Mouse (Mus musculus): Measurements from ENCODE around the gene Sema4c. TPM values are rescaled to one million over a fixed set of nuclear protein-coding genes. Genes with fewer than 3 reads are reported as not detected.

Gene Sema4c
- polyA plus RNA-seq, 2 experiments, result 0.25 to 2.3 TPM

GRCm38 (mm10) chr1:36563197-36563596, 5.0 kb upstream of the Sema4c start:
- no peak overlapping the region for H3K4me2 ChIP-seq (ENCODE audit: low read depth)
- DNase-seq (ENCODE audit: low read depth in 3 of 3, low spot score in 3 of 3) (no peak), ATAC-seq (ENCODE audit: insufficient read depth) (no peak)
- H3K27ac ChIP-seq, result no peak overlapping the region
- no peaks in the 10 kb centered on the region for H3K9me3 ChIP-seq (ENCODE audit: control insufficient read depth, low read length)
- 70% methylated on average over 2 of the region's 2 CpGs for WGBS (ENCODE audit: insufficient replicate concordance)
- H3K4me1 ChIP-seq (replicated peaks; ENCODE audit: control insufficient read depth in 2 of 2, insufficient read depth in 2 of 2, low read length in 1 of 2), result peaks cover 0 to 10% of the 10 kb centered on the region in 2 experiments; a peak in 2 of 4 replicates
- peaks cover 30% of the 10 kb centered on the region for H3K27me3 ChIP-seq (ENCODE audit: control insufficient read depth, insufficient read depth, low read length)
- H3K9ac ChIP-seq (replicated peaks), result no peak overlapping the region
- TF ChIP-seq CTCF (IDR thresholded peaks at IDR 0.05; ENCODE audit: low read depth), result no peak
- no peak for TF ChIP-seq EP300 (IDR thresholded peaks at IDR 0.05; ENCODE audit: low read depth)
- H3K36me3 ChIP-seq (replicated peaks; ENCODE audit: control insufficient read depth, insufficient read depth, low read depth), result no peaks in the 10 kb centered on the region
- no peak overlapping the region for H3K4me3 ChIP-seq (ENCODE audit: insufficient read depth in 1 of 2, low read depth in 2 of 2, low read length in 2 of 2)

GRCm38 (mm10) chr1:36562388-36562787, 4.2 kb upstream of the Sema4c start:
- no peak overlapping the region for H3K9ac ChIP-seq (replicated peaks)
- H3K4me1 ChIP-seq (replicated peaks; ENCODE audit: control insufficient read depth in 2 of 2, insufficient read depth in 2 of 2, low read length in 1 of 2), result peaks cover 0 to 10% of the 10 kb centered on the region in 2 experiments; a peak in 2 of 4 replicates
- peaks cover 39% of the 10 kb centered on the region for H3K27me3 ChIP-seq (ENCODE audit: control insufficient read depth, insufficient read depth, low read length)
- TF ChIP-seq CTCF (IDR thresholded peaks at IDR 0.05; ENCODE audit: low read depth) (no peak), EP300 (IDR thresholded peaks at IDR 0.05; ENCODE audit: low read depth) (no peak)
- H3K27ac ChIP-seq, result no peak overlapping the region
- H3K4me2 ChIP-seq (ENCODE audit: low read depth), result no peak overlapping the region
- H3K36me3 ChIP-seq (replicated peaks; ENCODE audit: control insufficient read depth, insufficient read depth, low read depth), result no peaks in the 10 kb centered on the region
- ATAC-seq (ENCODE audit: insufficient read depth), result no peak
- WGBS (ENCODE audit: insufficient replicate concordance), result 47% methylated on average over 4 of the region's 4 CpGs
- H3K4me3 ChIP-seq (ENCODE audit: insufficient read depth in 1 of 2, low read depth in 2 of 2, low read length in 2 of 2), result no peak overlapping the region
- no peak for DNase-seq (ENCODE audit: low read depth in 3 of 3, low spot score in 3 of 3)
- no peaks in the 10 kb centered on the region for H3K9me3 ChIP-seq (ENCODE audit: control insufficient read depth, low read length)

GRCm38 (mm10) chr1:36560903-36561302, 2.8 kb upstream of the Sema4c start:
- DNase-seq (ENCODE audit: low read depth in 3 of 3, low spot score in 3 of 3), result no peak
- no peak overlapping the region for H3K4me3 ChIP-seq (ENCODE audit: insufficient read depth in 1 of 2, low read depth in 2 of 2, low read length in 2 of 2)
- H3K36me3 ChIP-seq (replicated peaks; ENCODE audit: control insufficient read depth, insufficient read depth, low read depth), result no peaks in the 10 kb centered on the region
- no peak overlapping the region for H3K4me2 ChIP-seq (ENCODE audit: low read depth)
- 31% methylated on average over 6 of the region's 6 CpGs for WGBS (ENCODE audit: insufficient replicate concordance)
- peaks cover 0 to 10% of the 10 kb centered on the region in 2 experiments; a peak in 2 of 4 replicates for H3K4me1 ChIP-seq (replicated peaks; ENCODE audit: control insufficient read depth in 2 of 2, insufficient read depth in 2 of 2, low read length in 1 of 2)
- no peaks in the 10 kb centered on the region for H3K9me3 ChIP-seq (ENCODE audit: control insufficient read depth, low read length)
- H3K27me3 ChIP-seq (ENCODE audit: control insufficient read depth, insufficient read depth, low read length), result peaks cover 53% of the 10 kb centered on the region
- H3K9ac ChIP-seq (replicated peaks), result no peak overlapping the region
- no peak for TF ChIP-seq CTCF (IDR thresholded peaks at IDR 0.05; ENCODE audit: low read depth)
- no peak for TF ChIP-seq EP300 (IDR thresholded peaks at IDR 0.05; ENCODE audit: low read depth)
- H3K27ac ChIP-seq, result no peak overlapping the region
- ATAC-seq (ENCODE audit: insufficient read depth), result no peak

GRCm38 (mm10) chr1:36559888-36560287, 1.7 kb upstream of the Sema4c start:
- WGBS (ENCODE audit: insufficient replicate concordance), result 17% methylated on average over 5 of the region's 5 CpGs
- Histone ChIP-seq H3K9me3 (ENCODE audit: control insufficient read depth, low read length) (no peaks in the 10 kb centered on the region), H3K27ac (no peak overlapping the region), H3K36me3 (replicated peaks; ENCODE audit: control insufficient read depth, insufficient read depth, low read depth) (no peaks in the 10 kb centered on the region), H3K4me3 (ENCODE audit: insufficient read depth in 1 of 2, low read depth in 2 of 2, low read length in 2 of 2) (no peak overlapping the region), H3K4me1 (replicated peaks; ENCODE audit: control insufficient read depth in 2 of 2, insufficient read depth in 2 of 2, low read length in 1 of 2) (peaks cover 0 to 10% of the 10 kb centered on the region in 2 experiments; a peak in 2 of 4 replicates), H3K4me2 (ENCODE audit: low read depth) (no peak overlapping the region), H3K27me3 (ENCODE audit: control insufficient read depth, insufficient read depth, low read length) (peaks cover 62% of the 10 kb centered on the region), H3K9ac (replicated peaks) (no peak overlapping the region)
- DNase-seq (ENCODE audit: low read depth in 3 of 3, low spot score in 3 of 3) (no peak), ATAC-seq (ENCODE audit: insufficient read depth) (no peak)
- no peak for TF ChIP-seq CTCF (IDR thresholded peaks at IDR 0.05; ENCODE audit: low read depth)
- no peak for TF ChIP-seq EP300 (IDR thresholded peaks at IDR 0.05; ENCODE audit: low read depth)

GRCm38 (mm10) chr1:36559256-36559655, 1.1 kb upstream of the Sema4c start:
- Histone ChIP-seq H3K9ac (replicated peaks) (no peak overlapping the region), H3K27ac (no peak overlapping the region), H3K4me3 (ENCODE audit: insufficient read depth in 1 of 2, low read depth in 2 of 2, low read length in 2 of 2) (no peak overlapping the region), H3K4me1 (replicated peaks; ENCODE audit: control insufficient read depth in 2 of 2, insufficient read depth in 2 of 2, low read length in 1 of 2) (peaks cover 0 to 10% of the 10 kb centered on the region in 2 experiments; a peak in 2 of 4 replicates), H3K36me3 (replicated peaks; ENCODE audit: control insufficient read depth, insufficient read depth, low read depth) (no peaks in the 10 kb centered on the region), H3K4me2 (ENCODE audit: low read depth) (no peak overlapping the region), H3K9me3 (ENCODE audit: control insufficient read depth, low read length) (no peaks in the 10 kb centered on the region), H3K27me3 (ENCODE audit: control insufficient read depth, insufficient read depth, low read length) (peaks cover 66% of the 10 kb centered on the region)
- ATAC-seq (ENCODE audit: insufficient read depth) (no peak), DNase-seq (ENCODE audit: low read depth in 3 of 3, low spot score in 3 of 3) (no peak)
- TF ChIP-seq CTCF (IDR thresholded peaks at IDR 0.05; ENCODE audit: low read depth), result no peak
- TF ChIP-seq EP300 (IDR thresholded peaks at IDR 0.05; ENCODE audit: low read depth), result no peak
- 8% methylated on average over 4 of the region's 4 CpGs for WGBS (ENCODE audit: insufficient replicate concordance)
